Comparison of ENCODE assay signal across 25 mouse cellular contexts in genomic region chr17:45007461-45007860, GRCm38 (mm10).
DNase-seq lines count a peak whose midpoint lies in the region; ATAC-seq lines count a peak whose summit lies in the region.
"Had no signal": no experiment of that assay in that cellular context is flagged by ENCODE, and none has a peak within 500 bp of the region (broad histone marks: within the 10 kb centered on the region; RNA-seq: fewer than 3 reads in every experiment).

No protein-coding gene starts in this region.

- no peaks in the 10 kb centered on the region for H3K9me3 ChIP-seq in limb, embryonic 10.5 days (replicated peaks)
- H3K9me3 ChIP-seq: embryonic facial prominence, embryonic 13.5 days; embryonic facial prominence, embryonic 15.5 days; forebrain, embryonic 10.5 days; forebrain, embryonic 12.5 days; forebrain, embryonic 15.5 days had no signal

- ATAC-seq in megakaryocyte, adult 5-6 weeks (ENCODE audit: poor library complexity, severe bottlenecking): 0 out of 2 replicates have a peak, but pooled peaks have one; percentile 27
- ATAC-seq: activated CD4-positive, CD25-positive, alpha-beta regulatory T cell, adult 4 months; forebrain, embryonic 15.5 days; forebrain, postnatal 0 days; Patski had no signal

- WGBS in limb, embryonic 10.5 days: 71% methylated on average over 1 of the region's 1 CpGs

- H3K4me3 ChIP-seq in limb, embryonic 10.5 days: no peak overlapping the region
- H3K4me3 ChIP-seq: embryonic facial prominence, embryonic 13.5 days; embryonic facial prominence, embryonic 15.5 days; erythroblast, embryonic 14.5 days; forebrain, embryonic 10.5 days; forebrain, embryonic 12.5 days; forebrain, embryonic 15.5 days had no signal

- DNase-seq in 416B (ENCODE audit: low read depth): peak; percentile 93
- peak; percentile 6 for DNase-seq in CD4-positive helper T cell, adult 2 months (ENCODE audit: low read depth, low spot score)
- no peak for DNase-seq in limb, embryonic 10.5 days (ENCODE audit: low spot score)
- no peak for DNase-seq in adrenal gland, postnatal 4 days (ENCODE audit: low spot score in 2 of 2)
- DNase-seq: adrenal gland, adult 8-10 months; adrenal gland, postnatal 14 days; adrenal gland, postnatal 36 days; B cell, adult 2 months; cerebellum, adult 11 months; cerebellum, adult 18-20 months; cerebellum, adult 8-10 months; cerebellum, adult 9-11 months; cerebellum, postnatal 14 days; cerebellum, postnatal 36 days; embryo, embryonic 11 days; forebrain, postnatal 0 days had no signal

- H3K27ac ChIP-seq in limb, embryonic 10.5 days: no peak overlapping the region
- H3K27ac ChIP-seq: embryonic facial prominence, embryonic 13.5 days; embryonic facial prominence, embryonic 15.5 days; forebrain, embryonic 10.5 days; forebrain, embryonic 12.5 days; forebrain, embryonic 15.5 days had no signal

- no peaks in the 10 kb centered on the region for H3K36me3 ChIP-seq in limb, embryonic 10.5 days
- H3K36me3 ChIP-seq: embryonic facial prominence, embryonic 13.5 days; embryonic facial prominence, embryonic 15.5 days; forebrain, embryonic 10.5 days; forebrain, embryonic 12.5 days; forebrain, embryonic 15.5 days had no signal

- no peaks in the 10 kb centered on the region for H3K27me3 ChIP-seq in limb, embryonic 10.5 days (ENCODE audit: low read depth, poor library complexity, severe bottlenecking)
- H3K27me3 ChIP-seq: embryonic facial prominence, embryonic 13.5 days; embryonic facial prominence, embryonic 15.5 days; forebrain, embryonic 12.5 days; forebrain, embryonic 15.5 days; Patski had no signal

- H3K4me1 ChIP-seq in limb, embryonic 10.5 days: peaks cover 11% of the 10 kb centered on the region; the same call in 1 of the 2 replicates
- H3K4me1 ChIP-seq: forebrain, embryonic 10.5 days; forebrain, embryonic 12.5 days; forebrain, embryonic 15.5 days had no signal

Comparison
In these comparisons a context has a peak if more than half of its experiments do, and no peak if none do; other contexts are left out.
1. DNase-seq: peak in 416B (single experiment) and CD4-positive helper T cell, adult 2 months (single experiment); none in limb, embryonic 10.5 days (single experiment) and adrenal gland, postnatal 4 days (0 of 2).